Mouse (Mus musculus) liver, embryonic 14.5 days (tissue): ENCODE data around the gene Ssh2. TPM values are rescaled to one million over a fixed set of nuclear protein-coding genes. Genes with fewer than 3 reads are reported as not detected.
A peak's percentile ranks its signal among the peaks of the same experiment; 100 is the strongest.

Experiments
- ATAC-seq: fragments of 200-750 bp; cut with Nextera tagmentation; 2 replicates; pipeline ENCODE4 v1.8.0; 2017; ENCODE audit warnings: moderate number of reproducible peaks, mild to moderate bottlenecking, moderate library complexity; ENCODE audit not compliant: insufficient read depth
- DNase-seq, 3 experiments: peaks; one replicate each; pipeline ENCODE4 v3.0.0-alpha.2; 2012 to 2013; ENCODE audit warnings: low read depth in 3 of 3, low spot score in 3 of 3
- H3K27ac ChIP-seq: fragments of 300-500 bp; sonication (generic); 2 replicates; pipeline ENCODE4 v1.5.1; 2014; ENCODE audit warnings: moderate library complexity, mild to moderate bottlenecking, control low read depth, inconsistent platforms
- H3K27me3 ChIP-seq: fragments of 300-500 bp; sonication (generic); 2 replicates; pipeline ENCODE4 v1.6.1; 2014; ENCODE audit warnings: mild to moderate bottlenecking, low read length, moderate library complexity; ENCODE audit not compliant: control insufficient read depth, insufficient read depth
- H3K36me3 ChIP-seq: fragments of 300-500 bp; sonication (generic); replicated peaks from 2 replicates; pipeline ENCODE4 v1.6.1; 2014; ENCODE audit warnings: low read depth; ENCODE audit not compliant: control insufficient read depth, insufficient read depth
- H3K4me1 ChIP-seq, 2 experiments: fragments of 200-500 bp in 1 of 2; fragments of 300-500 bp in 1 of 2; sonication (generic) in 1 of 2; replicated peaks; 2 replicates each; pipeline ENCODE4 v1.6.1; 2012 to 2014; ENCODE audit warnings: antibody characterized with exemption in 1 of 2, inconsistent platforms in 1 of 2, low read length in 1 of 2; ENCODE audit not compliant: control insufficient read depth in 2 of 2, insufficient read depth in 2 of 2
- H3K4me2 ChIP-seq: fragments of 300-500 bp; sonication (generic); 2 replicates; pipeline ENCODE4 v1.6.1; 2014; ENCODE audit warnings: low read depth, mild to moderate bottlenecking, control low read depth, moderate library complexity
- H3K4me3 ChIP-seq, 2 experiments: fragments of 200-500 bp in 1 of 2; fragments of 300-500 bp in 1 of 2; sonication (generic) in 1 of 2; 2 replicates each; pipeline ENCODE4 v1.5.1; 2012 to 2014; ENCODE audit warnings: low read depth in 2 of 2, low read length in 2 of 2, mild to moderate bottlenecking in 2 of 2, control low read depth in 1 of 2, inconsistent platforms in 1 of 2, moderate library complexity in 1 of 2; ENCODE audit not compliant: insufficient read depth in 1 of 2
- H3K9ac ChIP-seq: fragments of 300-500 bp; sonication (generic); replicated peaks from 2 replicates; pipeline ENCODE4 v1.6.1; 2014; ENCODE audit warnings: mild to moderate bottlenecking, control low read depth, moderate library complexity
- H3K9me3 ChIP-seq: fragments of 300-500 bp; sonication (generic); 2 replicates; pipeline ENCODE4 v1.6.1; 2016; ENCODE audit warnings: low read length, mixed read lengths; ENCODE audit not compliant: control insufficient read depth
- CTCF ChIP-seq: IDR thresholded peaks from 2 replicates; pipeline ENCODE4 v1.5.1; 2016; ENCODE audit warnings: antibody characterized with exemption, low read depth, control low read depth
- EP300 ChIP-seq: IDR thresholded peaks from 2 replicates; pipeline ENCODE4 v1.6.1; 2016; ENCODE audit warnings: antibody characterized with exemption, low read depth
- WGBS: fragments of 180-500 bp; shearing (Covaris S2); extraction: QIAGEN DNeasy Blood & Tissue Kit; methylation state at CpG from one replicate; pipeline ENCODE4 v1.1.7; 2014; ENCODE audit not compliant: insufficient replicate concordance; 5-methylcytosine and 5-hydroxymethylcytosine counted together
- polyA plus RNA-seq, 2 experiments: library from polyadenylated mRNA; depleted of rRNA in 1 of 2; stranded (reverse) in 1 of 2; unstranded in 1 of 2; fragments of >200 nt; fragmentation: Nextera tagmentation in 1 of 2; extraction: Ambion mirVana in 1 of 2; gene quantifications; 2 replicates each; pipeline versions ENCODE4 v1.2.1 to v1.2.3; 2012 to 2014

Ssh2 gene
- polyA plus RNA-seq, 2 experiments, result 2.5 to 3.6 TPM

GRCm38 (mm10) chr11:77215483-77215882, 604 bp upstream of the Ssh2 start:
- H3K27me3 ChIP-seq, result no peaks in the 10 kb centered on the region
- H3K27ac ChIP-seq, result peak overlapping the region; percentile 46
- H3K9ac ChIP-seq, result peak overlapping the region; percentile 97
- peak overlapping the region; percentile 94 for H3K4me2 ChIP-seq
- peaks cover 9 to 10% of the 10 kb centered on the region in 2 experiments for H3K4me1 ChIP-seq
- no peaks in the 10 kb centered on the region for H3K36me3 ChIP-seq
- no peak for TF ChIP-seq EP300
- no peak for TF ChIP-seq CTCF
- peak; percentile 43; the same call in 1 of the 2 replicates for ATAC-seq
- H3K9me3 ChIP-seq, result no peaks in the 10 kb centered on the region
- H3K4me3 ChIP-seq, result peak overlapping the region; percentile 78 to 91
- DNase-seq, result no peak
- WGBS, result 4% methylated on average over 11 of the region's 11 CpGs

DNA sequence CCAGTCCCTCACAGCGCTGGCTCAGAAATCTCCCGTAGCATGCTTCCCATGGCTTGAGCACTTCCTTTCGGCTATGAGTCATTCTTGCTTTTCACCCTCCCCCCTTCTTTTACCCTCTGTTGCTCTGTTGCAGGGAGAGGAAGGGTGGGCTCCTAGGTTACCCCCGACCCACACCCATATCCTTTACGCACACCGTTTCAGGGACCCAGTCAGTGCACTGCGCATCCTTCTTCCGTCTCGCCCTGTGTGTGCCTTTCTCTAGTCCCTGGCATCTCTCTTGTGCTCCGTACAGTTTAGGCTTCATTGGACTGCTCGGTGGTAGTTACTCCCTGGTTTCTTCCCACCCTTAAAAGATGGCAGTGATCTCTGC, 659 bp downstream of the Ssh2 start:
- Histone ChIP-seq H3K27me3 (no peaks in the 10 kb centered on the region), H3K36me3 (no peaks in the 10 kb centered on the region), H3K9me3 (no peaks in the 10 kb centered on the region), H3K9ac (peak overlapping the region; percentile 97), H3K4me1 (peaks cover 9 to 10% of the 10 kb centered on the region in 2 experiments), H3K27ac (no peak overlapping the region), H3K4me2 (peak overlapping the region; percentile 94), H3K4me3 (peak overlapping the region; percentile 78 to 91)
- peak; percentile 50 for ATAC-seq
- WGBS, result under 1% methylated on average over 11 of the region's 11 CpGs
- DNase-seq, result no peak
- TF ChIP-seq CTCF, result no peak
- TF ChIP-seq EP300, result no peak

DNA sequence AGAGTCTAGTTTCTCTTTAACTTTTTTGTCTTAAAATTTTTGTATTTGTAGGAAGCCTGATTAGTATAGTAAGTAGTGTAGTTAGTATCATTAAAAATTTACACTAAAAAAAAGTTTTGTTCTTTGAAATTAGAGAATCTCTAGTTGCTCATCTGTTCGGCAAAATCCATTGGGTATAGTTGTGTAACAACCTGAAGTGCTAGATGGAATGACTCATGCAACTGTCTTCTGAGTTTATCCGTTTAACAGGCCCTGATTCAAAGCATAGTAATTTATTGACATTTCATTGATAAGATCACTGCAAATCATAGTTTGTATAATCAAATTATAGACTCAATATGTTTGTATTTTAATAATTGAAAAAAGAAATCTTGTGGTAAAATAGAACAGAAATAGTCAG, 14.7 kb downstream of the Ssh2 start:
- H3K27ac ChIP-seq, result no peak overlapping the region
- no peak overlapping the region for H3K9ac ChIP-seq
- TF ChIP-seq CTCF (no peak), EP300 (no peak)
- no peaks in the 10 kb centered on the region for H3K9me3 ChIP-seq
- no peaks in the 10 kb centered on the region for H3K27me3 ChIP-seq
- no peak for ATAC-seq
- no peak overlapping the region for H3K4me3 ChIP-seq
- no peaks in the 10 kb centered on the region for H3K36me3 ChIP-seq
- no peaks in the 10 kb centered on the region for H3K4me1 ChIP-seq
- H3K4me2 ChIP-seq, result no peak overlapping the region
- no peak for DNase-seq
- WGBS, result 61% methylated on average over 2 of the region's 2 CpGs

DNA sequence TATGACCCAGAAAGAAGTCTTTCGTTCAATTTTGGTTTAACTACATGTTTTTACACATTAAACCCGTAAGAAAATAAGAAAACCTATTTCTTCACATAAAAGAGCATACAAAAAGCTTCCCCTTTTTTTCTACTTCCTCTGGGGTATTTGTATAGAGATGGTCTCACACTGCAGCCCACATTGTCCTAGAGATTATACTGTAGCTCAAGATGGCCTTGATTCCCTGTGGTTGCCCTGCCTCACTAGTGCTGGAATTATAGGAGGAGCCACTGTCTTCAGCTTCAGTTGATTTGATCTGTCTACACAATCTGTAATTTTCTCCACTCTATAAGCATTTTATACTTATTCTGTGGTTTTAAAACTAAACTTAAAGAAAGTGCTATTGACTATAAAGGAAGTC, 15.4 kb downstream of the Ssh2 start:
- WGBS, result 60% methylated on average over 2 of the region's 2 CpGs
- H3K4me1 ChIP-seq, result no peaks in the 10 kb centered on the region
- H3K36me3 ChIP-seq, result no peaks in the 10 kb centered on the region
- no peak overlapping the region for H3K4me2 ChIP-seq
- H3K27me3 ChIP-seq, result no peaks in the 10 kb centered on the region
- H3K4me3 ChIP-seq, result no peak overlapping the region
- no peak overlapping the region for H3K27ac ChIP-seq
- DNase-seq, result no peak
- TF ChIP-seq EP300 (no peak), CTCF (no peak)
- H3K9me3 ChIP-seq, result no peaks in the 10 kb centered on the region
- ATAC-seq, result no peak
- no peak overlapping the region for H3K9ac ChIP-seq

DNA sequence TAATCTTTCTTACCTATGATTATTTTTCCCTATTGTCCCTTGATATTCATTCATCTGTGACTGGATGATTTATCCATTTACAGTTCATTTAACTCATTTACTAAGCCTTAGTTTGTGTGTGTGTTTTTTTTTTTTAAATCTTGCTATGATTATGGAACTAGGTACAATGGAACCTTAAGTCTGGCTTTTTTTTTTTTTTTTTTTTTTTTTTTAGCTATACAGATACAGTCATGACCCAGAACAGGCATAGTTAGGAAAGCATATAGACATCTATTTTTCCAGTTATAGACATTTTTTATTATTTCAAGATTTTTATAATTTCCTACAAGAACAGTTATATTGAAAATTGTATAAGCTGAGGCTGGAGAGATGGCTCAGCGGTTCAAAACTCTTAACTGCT, 19.2 kb downstream of the Ssh2 start:
- H3K4me1 ChIP-seq, result no peaks in the 10 kb centered on the region
- no peak overlapping the region for H3K4me2 ChIP-seq
- no peaks in the 10 kb centered on the region for H3K36me3 ChIP-seq
- no peaks in the 10 kb centered on the region for H3K27me3 ChIP-seq
- no peak overlapping the region for H3K9ac ChIP-seq
- H3K27ac ChIP-seq, result no peak overlapping the region
- ATAC-seq, result no peak
- TF ChIP-seq CTCF, result no peak
- TF ChIP-seq EP300, result no peak
- DNase-seq, result no peak
- H3K4me3 ChIP-seq, result no peak overlapping the region
- H3K9me3 ChIP-seq, result no peaks in the 10 kb centered on the region
- WGBS, result 88% methylated on average over 1 of the region's 1 CpGs
